In the genomic region with DNA sequence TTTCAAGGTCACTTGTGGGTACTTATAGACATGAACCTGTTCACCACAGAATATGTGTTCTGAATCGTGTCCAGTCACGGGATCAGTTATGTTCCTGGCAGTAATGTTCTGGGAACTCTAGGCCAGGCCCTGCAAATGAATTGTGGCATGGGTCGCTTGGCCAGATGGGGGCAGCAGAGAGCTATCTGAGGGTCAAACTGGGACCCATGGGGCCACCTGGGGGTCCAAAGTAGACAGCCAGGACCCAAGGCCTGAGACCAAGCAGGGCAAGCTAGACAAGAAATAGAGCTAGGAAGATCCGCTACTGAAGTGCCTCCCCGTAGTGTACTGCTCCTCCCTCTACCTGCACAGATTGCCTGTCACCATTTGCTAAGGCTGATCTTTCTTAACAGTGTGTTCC, we compare ENCODE assay signal across 8 mouse cellular contexts.
A peak's percentile ranks its signal among the peaks of the same experiment; 100 is the strongest.
DNase-seq lines count a peak whose midpoint lies in the region; ATAC-seq lines count a peak whose summit lies in the region.

No protein-coding gene starts in this region.

- ATAC-seq in monocyte, adult 5-6 weeks (replicated peaks; ENCODE audit: insufficient number of reproducible peaks, low FRiP score, low TSS enrichment, poor library complexity, severe bottlenecking): no peak

- peak; percentile 4 for DNase-seq in spleen, adult 12 weeks (ENCODE audit: low spot score)
- DNase-seq in spleen, postnatal 36 days (ENCODE audit: low spot score in 2 of 2): no peak
- DNase-seq in cerebellum, adult 9-11 months: peak; percentile 7
- peak; percentile 20 for DNase-seq in gastrocnemius, postnatal 25 days
- peak; percentile 59 to 70 for DNase-seq in kidney, postnatal 25 days
- DNase-seq in lung, postnatal 14 days: peak; percentile 71
- DNase-seq in spleen, postnatal 14 days (ENCODE audit: low spot score in 2 of 2): peak; percentile 10 to 21

Comparison
In these comparisons a context has a peak if more than half of its experiments do, and no peak if none do; other contexts are left out.
1. DNase-seq: peak in spleen, adult 12 weeks (single experiment), cerebellum, adult 9-11 months (single experiment), gastrocnemius, postnatal 25 days (single experiment), kidney, postnatal 25 days (2 of 2), lung, postnatal 14 days (single experiment) and spleen, postnatal 14 days (2 of 2); none in spleen, postnatal 36 days (0 of 2).